Mouse (Mus musculus) lung, postnatal 0 days (tissue): Measurements from ENCODE around the gene Fam24b.

Experiments
- CTCF ChIP-seq: IDR thresholded peaks from 2 replicates; pipeline ENCODE4 v1.5.1; 2016; ENCODE audit warnings: antibody characterized with exemption, mild to moderate bottlenecking
- EP300 ChIP-seq: IDR thresholded peaks from 2 replicates; pipeline ENCODE4 v1.6.1; 2016; ENCODE audit warnings: antibody characterized with exemption, mild to moderate bottlenecking, control low read depth

GRCm38 (mm10) chr7:131329416-131329815, at the start of gene Fam24b:
- TF ChIP-seq CTCF (no peak), EP300 (no peak)
